Mouse (Mus musculus): ENCODE results near the gene Tmem108. TPM values are rescaled to one million over a fixed set of nuclear protein-coding genes. Genes with fewer than 3 reads are reported as not detected.

Tmem108 gene
- total RNA-seq, 2 experiments from 2014 or later = 2.9 TPM; not detected in 1

- no peak for ATAC-seq (replicated peaks; ENCODE audit: low FRiP score, poor library complexity, severe bottlenecking)
Observed at GRCm38 (mm10) chr9:103563864-103564610, 197.6 kb downstream of the Tmem108 start.

DNA sequence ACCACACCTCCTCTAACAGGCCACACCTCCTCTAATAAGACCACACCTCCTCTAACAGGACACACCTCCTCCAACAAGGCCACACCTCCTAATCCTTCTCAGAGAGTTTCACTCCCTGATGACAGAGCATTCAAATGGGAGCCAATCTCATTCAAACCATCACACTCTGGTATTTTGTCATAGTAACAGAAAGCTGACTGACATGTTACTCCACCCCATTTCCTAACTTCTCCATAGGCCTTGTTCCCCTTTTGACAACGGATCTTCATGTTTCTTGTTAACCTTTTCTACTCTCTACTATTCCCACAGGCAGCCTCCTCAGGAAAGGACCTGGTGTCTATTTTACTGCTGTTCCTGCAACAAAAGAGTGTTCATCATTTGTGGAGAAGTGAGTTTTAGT lies 199.6 kb downstream of the Tmem108 start:
- ATAC-seq (replicated peaks; ENCODE audit: low FRiP score, poor library complexity, severe bottlenecking) = no peak

GRCm38 (mm10) chr9:103558741-103559140 lies 202.9 kb downstream of the Tmem108 start:
- ATAC-seq (replicated peaks; ENCODE audit: low FRiP score, poor library complexity, severe bottlenecking) = no peak

DNA sequence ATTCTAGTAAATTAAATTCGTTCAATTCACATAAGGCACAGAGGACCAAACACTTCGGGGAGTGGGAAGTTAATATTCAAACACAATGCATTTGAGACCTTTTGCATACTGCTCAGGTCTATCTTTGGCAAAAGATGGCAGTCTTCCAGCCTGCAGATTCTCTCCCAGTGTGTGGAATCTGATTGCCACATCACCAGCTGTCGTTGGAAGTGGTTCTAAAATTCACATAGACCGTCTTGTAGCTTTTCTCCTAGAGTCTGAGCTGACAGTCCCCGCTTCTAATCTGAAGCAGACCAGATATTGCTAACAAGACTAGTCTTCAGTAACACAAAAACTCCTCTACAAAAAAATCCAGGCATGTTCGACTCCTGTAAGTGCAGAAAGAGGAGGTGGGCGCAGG lies 203.4 kb downstream of the Tmem108 start:
- no peak for ATAC-seq (replicated peaks; ENCODE audit: low FRiP score, poor library complexity, severe bottlenecking)

DNA sequence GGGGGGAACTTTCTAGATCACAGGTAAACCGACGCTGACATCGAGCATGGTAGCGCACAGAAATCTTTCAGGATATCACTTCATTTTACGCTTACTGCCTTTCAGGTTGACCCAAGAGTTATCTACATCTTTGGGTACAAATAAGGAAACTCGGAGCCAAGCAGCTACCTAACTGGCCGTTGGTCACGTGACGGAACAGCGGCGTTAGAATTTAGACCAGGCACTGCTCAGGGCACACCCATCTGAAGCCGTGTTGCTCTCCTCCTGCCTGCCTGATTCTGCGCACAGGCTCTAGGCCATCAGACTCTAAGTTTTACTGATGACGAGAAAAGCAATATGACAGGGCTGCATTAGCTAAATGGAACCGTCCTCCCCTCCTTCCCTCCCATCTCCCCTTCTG lies 204.6 kb downstream of the Tmem108 start:
- ATAC-seq (replicated peaks; ENCODE audit: low FRiP score, poor library complexity, severe bottlenecking) = no peak

- ATAC-seq (replicated peaks; ENCODE audit: low FRiP score, poor library complexity, severe bottlenecking) = no peak
Observed at GRCm38 (mm10) chr9:103555334-103555733, 206.3 kb downstream of the Tmem108 start.

DNA sequence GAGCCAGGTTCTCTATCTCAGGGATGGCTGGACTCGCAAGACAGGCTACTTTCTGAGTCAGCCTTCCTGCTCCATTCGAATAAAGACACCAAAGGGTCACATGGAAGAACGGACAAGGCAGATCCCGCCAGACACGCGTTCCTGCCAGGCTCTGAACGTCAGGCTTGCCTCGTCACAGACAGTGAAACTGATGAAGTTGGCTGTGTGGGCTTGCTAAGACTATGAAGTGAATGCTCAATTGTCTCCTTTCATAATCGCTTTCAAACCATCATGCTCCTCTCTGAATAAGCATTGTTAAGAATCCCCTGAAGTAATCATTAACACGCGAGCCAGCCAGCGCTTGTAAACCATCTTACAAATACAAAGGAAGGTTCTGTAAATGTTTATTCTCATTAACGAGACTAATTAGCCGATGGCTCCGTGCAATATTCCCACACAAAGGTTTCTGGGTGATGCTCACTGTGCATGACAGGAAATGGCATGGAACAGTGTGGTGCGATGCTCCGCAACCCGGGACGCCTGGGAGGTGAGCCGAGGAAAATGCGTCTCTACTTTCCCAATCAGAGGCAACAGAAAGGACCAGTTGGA lies 210.9 kb downstream of the Tmem108 start:
- ATAC-seq (replicated peaks; ENCODE audit: low FRiP score, poor library complexity, severe bottlenecking) = no peak

DNA sequence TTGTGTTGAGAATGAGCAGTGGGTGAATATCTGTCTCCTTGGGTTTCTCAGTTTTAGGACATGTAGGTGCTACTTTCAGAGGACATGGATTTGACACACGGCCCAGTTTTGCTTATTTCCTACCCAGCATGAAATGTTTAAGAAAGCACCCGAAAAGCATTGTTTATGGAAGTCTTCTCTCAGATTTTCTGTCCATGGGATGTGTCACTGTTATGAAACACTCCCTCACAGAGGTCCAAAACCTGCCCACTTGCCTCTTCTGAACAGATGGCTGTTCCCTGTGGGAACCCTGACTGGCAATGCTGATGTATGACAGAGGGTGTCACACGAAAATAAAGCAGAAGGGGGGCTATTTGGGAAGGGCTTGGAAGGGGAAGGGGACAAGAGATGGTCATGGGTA lies 212.5 kb downstream of the Tmem108 start:
- no peak for ATAC-seq (replicated peaks; ENCODE audit: low FRiP score, poor library complexity, severe bottlenecking)

DNA sequence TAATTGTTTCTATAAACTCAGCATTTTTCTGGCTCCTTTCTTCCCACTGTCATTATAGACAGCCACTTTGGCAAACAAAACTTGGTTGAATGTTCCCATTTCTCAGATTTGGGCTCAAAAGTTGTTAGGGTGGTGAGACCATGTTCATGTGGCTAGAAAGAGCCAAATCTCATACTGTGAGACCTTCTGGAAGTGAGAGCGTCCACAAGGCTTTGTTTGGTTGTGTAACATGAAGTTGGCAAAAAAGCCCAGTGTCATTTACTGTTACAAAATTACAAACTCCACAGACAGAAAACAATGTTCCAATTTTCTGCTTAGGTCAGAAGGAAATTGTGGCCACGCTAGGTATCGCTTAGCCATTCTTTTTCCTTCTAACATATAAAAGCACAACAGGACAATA lies 213.0 kb downstream of the Tmem108 start:
- no peak for ATAC-seq (replicated peaks; ENCODE audit: low FRiP score, poor library complexity, severe bottlenecking)

DNA sequence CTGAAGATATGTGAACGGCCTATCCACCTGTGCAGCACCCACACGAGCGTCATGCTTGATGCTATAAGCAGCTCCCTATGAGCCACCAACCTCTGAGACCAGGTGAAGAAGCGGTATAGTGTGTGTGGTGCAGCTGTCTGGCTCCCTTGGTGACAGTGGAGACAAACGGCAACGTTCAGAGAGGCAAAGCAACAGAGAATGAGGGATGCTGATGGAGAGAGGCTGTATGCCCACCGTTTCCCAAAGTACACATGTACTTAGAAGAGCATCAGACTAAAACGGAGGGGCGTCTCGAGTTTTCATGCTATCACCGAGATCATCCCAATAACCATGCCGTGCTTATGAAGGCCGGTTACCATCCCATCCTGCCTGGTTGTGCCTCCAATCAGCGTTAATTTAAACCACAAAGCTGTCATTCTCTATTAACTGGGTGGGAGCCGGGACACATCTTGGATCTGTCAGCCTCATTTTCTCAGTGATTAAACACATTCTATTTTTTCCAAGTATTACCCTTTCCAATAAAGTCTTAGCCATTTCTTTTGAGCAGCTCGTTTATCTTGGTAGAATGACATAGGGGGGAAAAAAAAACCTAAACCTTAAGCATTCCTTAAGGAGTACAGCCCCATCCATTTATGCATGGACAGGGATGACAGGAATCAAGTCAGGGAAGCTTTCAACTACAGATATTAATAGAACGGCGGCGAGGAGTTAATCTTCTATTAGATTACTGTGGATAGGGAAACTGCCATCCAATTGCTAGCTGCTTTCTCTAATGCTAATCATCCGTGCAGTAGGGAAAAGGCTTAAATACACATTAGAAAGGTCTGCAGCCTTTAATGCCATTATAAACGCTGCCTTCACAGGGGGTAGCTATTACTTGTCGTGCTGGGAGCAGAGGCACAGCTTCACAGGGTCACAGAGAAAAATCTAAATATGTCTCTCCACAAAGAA lies 214.7 kb downstream of the Tmem108 start:
- no peak for ATAC-seq (replicated peaks; ENCODE audit: low FRiP score, poor library complexity, severe bottlenecking)

- ATAC-seq (replicated peaks; ENCODE audit: low FRiP score, poor library complexity, severe bottlenecking) = no peak
Observed at GRCm38 (mm10) chr9:103545729-103546128, 215.9 kb downstream of the Tmem108 start.

GRCm38 (mm10) chr9:103545271-103545670 lies 216.4 kb downstream of the Tmem108 start:
- no peak for ATAC-seq (replicated peaks; ENCODE audit: low FRiP score, poor library complexity, severe bottlenecking)

GRCm38 (mm10) chr9:103544599-103544998 lies 217.0 kb downstream of the Tmem108 start:
- no peak for ATAC-seq (replicated peaks; ENCODE audit: low FRiP score, poor library complexity, severe bottlenecking)

- ATAC-seq (replicated peaks; ENCODE audit: low FRiP score, poor library complexity, severe bottlenecking) = no peak
Observed at GRCm38 (mm10) chr9:103540518-103540917, 221.1 kb downstream of the Tmem108 start.

- ATAC-seq (replicated peaks; ENCODE audit: low FRiP score, poor library complexity, severe bottlenecking) = no peak
Observed at GRCm38 (mm10) chr9:103538047-103538816, 223.4 kb downstream of the Tmem108 start.

DNA sequence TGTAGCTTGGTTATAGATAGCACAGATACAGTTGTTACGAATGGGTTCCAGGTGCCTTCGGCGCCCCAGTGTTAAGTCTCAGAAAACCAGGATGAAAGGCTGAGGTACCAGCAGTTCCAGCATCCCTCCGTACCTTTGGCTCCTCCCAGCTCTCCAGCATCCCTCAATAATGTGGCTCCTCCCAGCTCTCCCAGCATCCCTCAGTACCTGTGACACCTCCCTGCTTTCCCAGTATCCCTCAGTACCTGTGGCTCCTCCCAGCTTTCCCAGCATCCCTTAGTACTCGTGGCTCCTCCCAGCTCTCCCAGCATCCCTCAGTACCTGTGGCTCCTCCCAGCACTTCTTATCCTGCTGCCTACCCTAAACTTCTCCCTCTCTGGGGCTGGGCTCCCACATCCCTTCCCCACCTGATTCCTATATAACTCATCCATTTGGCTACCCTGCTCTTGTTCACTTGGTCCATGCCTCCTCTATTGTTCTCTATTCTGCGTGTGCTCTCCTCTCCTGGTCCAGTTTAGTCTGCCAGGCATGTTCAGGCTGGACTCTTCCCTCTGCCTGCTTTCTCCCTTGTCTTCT lies 225.5 kb downstream of the Tmem108 start:
- ATAC-seq (replicated peaks; ENCODE audit: low FRiP score, poor library complexity, severe bottlenecking) = no peak

DNA sequence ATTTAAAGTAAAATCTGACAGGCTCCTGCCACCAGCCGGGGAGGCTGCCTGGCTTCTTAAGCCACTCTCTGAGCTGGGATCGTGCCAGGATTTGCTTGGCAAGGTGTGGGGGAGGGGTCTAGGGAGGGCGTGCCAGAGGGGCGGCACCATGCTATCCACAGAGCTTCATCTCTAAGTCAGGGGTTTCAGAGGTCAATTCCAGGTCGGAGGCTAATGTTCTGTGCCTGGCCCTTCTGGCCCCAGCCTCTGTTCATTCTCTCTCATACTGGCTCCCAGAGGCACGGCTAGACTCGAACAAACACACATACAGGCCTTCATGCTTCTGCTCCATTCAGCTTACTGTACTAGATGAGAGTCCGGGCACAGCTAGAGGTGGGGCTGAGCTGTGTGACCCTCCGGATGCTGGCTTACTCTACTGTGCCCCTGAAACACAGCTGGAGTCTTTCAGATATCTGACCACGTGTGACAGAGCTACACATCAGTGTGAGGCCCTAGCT lies 236.5 kb downstream of the Tmem108 start:
- no peak for ATAC-seq (replicated peaks; ENCODE audit: low FRiP score, poor library complexity, severe bottlenecking)

DNA sequence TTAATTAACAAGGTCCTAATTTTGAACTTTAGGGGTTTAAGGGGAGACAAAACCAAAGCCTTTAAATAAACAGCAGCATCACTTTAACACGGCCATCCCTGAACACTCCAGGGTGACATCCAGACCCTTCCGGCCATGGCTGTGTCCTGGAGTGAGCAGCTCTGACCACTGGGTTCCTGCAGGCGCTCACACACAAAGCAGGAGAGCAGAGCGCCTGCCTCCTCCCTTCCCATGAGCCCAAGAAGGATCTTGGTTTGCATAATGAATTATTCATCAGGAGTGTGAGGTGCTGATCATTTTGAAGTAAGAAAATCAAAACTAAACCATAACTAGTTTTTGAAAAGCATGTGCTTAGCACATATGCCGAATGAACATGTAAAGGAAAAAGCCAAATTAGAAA lies 237.0 kb downstream of the Tmem108 start:
- ATAC-seq (replicated peaks; ENCODE audit: low FRiP score, poor library complexity, severe bottlenecking) = no peak

DNA sequence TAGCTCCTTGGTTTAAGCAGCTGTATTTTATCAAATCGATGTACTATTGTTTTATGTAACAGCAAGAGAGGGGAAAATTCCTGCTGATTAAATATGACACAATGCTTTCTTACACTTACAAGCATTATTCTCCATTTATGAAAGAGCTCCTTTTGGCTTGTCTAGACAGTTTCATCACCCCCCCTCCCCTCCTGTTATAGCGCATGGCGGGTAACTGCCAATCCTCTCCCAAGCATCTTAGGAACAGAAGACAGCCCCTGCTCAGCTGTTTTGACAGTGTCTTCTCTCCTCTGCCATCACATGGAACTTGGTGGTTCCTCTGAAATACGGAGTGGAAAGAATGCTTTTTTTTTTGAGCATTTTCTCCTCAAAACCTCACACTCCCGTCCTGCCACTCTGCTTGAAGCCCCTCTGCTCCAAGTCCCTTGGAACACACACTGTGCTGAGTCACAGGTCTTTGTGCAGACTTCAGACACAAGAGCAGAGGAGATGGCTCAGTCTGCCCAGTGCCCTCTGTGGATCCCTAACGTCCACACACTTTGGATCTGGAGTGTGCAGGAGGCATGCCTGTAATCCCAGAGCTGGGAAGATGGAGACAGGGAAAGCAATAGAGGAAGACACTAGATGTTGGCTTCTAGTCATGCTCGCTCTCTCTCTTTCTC lies 237.8 kb downstream of the Tmem108 start:
- ATAC-seq (replicated peaks; ENCODE audit: low FRiP score, poor library complexity, severe bottlenecking) = no peak
